Mouse (Mus musculus): ENCODE measurements around the gene Ss18l2.

Gene Ss18l2

GRCm38 (mm10) chr9:121704646-121705625, 5.2 kb upstream of the Ss18l2 start, which contains the start of gene Sec22c:
Sec22c (minus strand) TSS chr9:121705490.
- DNase-seq, result peak; percentile 85

GRCm38 (mm10) chr9:121706029-121706675, 4.0 kb upstream of the Ss18l2 start:
- DNase-seq, result peak; percentile 39

- DNase-seq, result peak; percentile 26
These were observed 2.3 kb upstream of the Ss18l2 start for GRCm38 (mm10) chr9:121707801-121708200.

GRCm38 (mm10) chr9:121708506-121709486, 1.3 kb upstream of the Ss18l2 start:
- DNase-seq, result peak; percentile 54

- no peak for DNase-seq
These were observed 451 bp downstream of the Ss18l2 start for GRCm38 (mm10) chr9:121710584-121710975.

- no peak for DNase-seq
These were observed 6.9 kb downstream of the Ss18l2 start for GRCm38 (mm10) chr9:121717048-121717447.

GRCm38 (mm10) chr9:121718070-121718705, 8.1 kb downstream of the Ss18l2 start:
- no peak for DNase-seq

- DNase-seq, result peak; percentile 97
These were observed 8.7 kb downstream of the Ss18l2 start, which contains the start of gene Nktr for GRCm38 (mm10) chr9:121718792-121719318. Nktr (plus strand) TSS chr9:121719169.

- DNase-seq, result peak; percentile 46
These were observed 9.5 kb downstream of the Ss18l2 start for GRCm38 (mm10) chr9:121719347-121720331.

GRCm38 (mm10) chr9:121740490-121740889, 30.4 kb downstream of the Ss18l2 start:
- DNase-seq, result no peak

GRCm38 (mm10) chr9:121741168-121741567, 31.0 kb downstream of the Ss18l2 start:
- no peak for DNase-seq

GRCm38 (mm10) chr9:121744051-121744450, 33.9 kb downstream of the Ss18l2 start:
- no peak for DNase-seq

- DNase-seq, result no peak
These were observed 42.6 kb downstream of the Ss18l2 start for GRCm38 (mm10) chr9:121752774-121753173.

- no peak for DNase-seq
These were observed 44.5 kb downstream of the Ss18l2 start for GRCm38 (mm10) chr9:121754624-121755023.

GRCm38 (mm10) chr9:121756785-121757184, 46.7 kb downstream of the Ss18l2 start:
- no peak for DNase-seq

- DNase-seq, result no peak
These were observed 47.3 kb downstream of the Ss18l2 start for GRCm38 (mm10) chr9:121757432-121757831.

- peak; percentile 47 for DNase-seq
These were observed 48.0 kb downstream of the Ss18l2 start for GRCm38 (mm10) chr9:121757835-121758814.

- peak; percentile 65 for DNase-seq
These were observed 49.3 kb downstream of the Ss18l2 start, which contains the start of gene Zfp651 for GRCm38 (mm10) chr9:121759091-121760081. Zfp651 (plus strand) TSS chr9:121759330.

All from cerebellum, adult 9-10 months (tissue).